Comparison of ENCODE assay signal across 8 mouse cellular contexts in genomic region chr13:18717185-18717584, GRCm38 (mm10). TPM values are rescaled to one million over a fixed set of nuclear protein-coding genes. Genes with fewer than 3 reads are reported as not detected.
DNase-seq lines count a peak whose midpoint lies in the region; ATAC-seq and TF ChIP-seq lines count a peak whose summit lies in the region.

TSS of gene Vps41 (plus strand) at chr13:18717286.

- peak within 1 kb of the TSS; percentile 92 for H3K9ac ChIP-seq in forebrain, embryonic 16.5 days (replicated peaks; ENCODE audit: low read depth, low read length)
- H3K9ac ChIP-seq in lung, embryonic 14.5 days = peak within 1 kb of the TSS; percentile 74

- peaks cover 5% of the 10 kb centered on the region for H3K36me3 ChIP-seq in G1E (replicated peaks)
- H3K36me3 ChIP-seq in forebrain, embryonic 16.5 days (ENCODE audit: control insufficient read depth, insufficient read depth) = no peaks in the 10 kb centered on the region
- H3K36me3 ChIP-seq in lung, embryonic 14.5 days (ENCODE audit: insufficient read depth) = no peaks in the 10 kb centered on the region
- H3K36me3 ChIP-seq in thymus, adult 2 months (ENCODE audit: control insufficient read depth, insufficient read depth, low read length) = no peaks in the 10 kb centered on the region

- peak; percentile 97 for ATAC-seq in G1E (ENCODE audit: extremely low read depth, insufficient number of reproducible peaks, low FRiP score, poor library complexity, severe bottlenecking)
- ATAC-seq in forebrain, embryonic 16.5 days = peak; percentile 100
- peak; percentile 100 for ATAC-seq in lung, embryonic 14.5 days (ENCODE audit: insufficient read depth)

- H3K4me3 ChIP-seq in G1E (ENCODE audit: low read depth, low read length) = peak within 1 kb of the TSS; percentile 93
- peak within 1 kb of the TSS; percentile 97 for H3K4me3 ChIP-seq in forebrain, embryonic 16.5 days (replicated peaks; ENCODE audit: low read length)
- H3K4me3 ChIP-seq in layer of hippocampus, adult 2 months = peak within 1 kb of the TSS; percentile 99
- peak within 1 kb of the TSS; percentile 75 for H3K4me3 ChIP-seq in lung, embryonic 14.5 days (ENCODE audit: low read depth, low read length)
- H3K4me3 ChIP-seq in olfactory bulb, adult 2 months (ENCODE audit: insufficient read depth, low read depth, low read length) = peak within 1 kb of the TSS; percentile 93
- H3K4me3 ChIP-seq in thymus, adult 2 months (ENCODE audit: control insufficient read depth, insufficient read depth, low read length) = peak within 1 kb of the TSS; percentile 69

- TF ChIP-seq CTCF in G1E (IDR thresholded peaks at IDR 0.05; ENCODE audit: low read depth, low read length) = no peak
- TF ChIP-seq CTCF in layer of hippocampus, adult 2 months (conservative IDR thresholded peaks at IDR 0.05) = no peak
- TF ChIP-seq CTCF in lung, embryonic 14.5 days (IDR thresholded peaks at IDR 0.05; ENCODE audit: low read depth) = no peak
- TF ChIP-seq CTCF in olfactory bulb, adult 2 months (IDR thresholded peaks at IDR 0.05; ENCODE audit: insufficient read depth, low read depth, low read length) = no peak
- no peak for TF ChIP-seq CTCF in thymus, adult 2 months (IDR thresholded peaks at IDR 0.05; ENCODE audit: borderline replicate concordance, control insufficient read depth, extremely low read depth, insufficient read depth, low read length, poor library complexity)

- DNase-seq in G1E (ENCODE audit: low spot score) = peak; percentile 71
- DNase-seq in cerebellum, adult 18-20 months = peak; percentile 81 to 85
- DNase-seq in heart, postnatal 36 days = peak; percentile 63 to 76
- DNase-seq in layer of hippocampus, adult 2 months (ENCODE audit: low spot score in 2 of 2) = peak; percentile 77 to 90
- DNase-seq in lung, embryonic 14.5 days = peak; percentile 92
- peak; percentile 81 for DNase-seq in thymus, adult 2 months

- WGBS in forebrain, embryonic 16.5 days = 0% methylated on average over 21 of the region's 21 CpGs
- WGBS in lung, embryonic 14.5 days = under 1% methylated on average over 21 of the region's 21 CpGs
- WGBS in olfactory bulb, adult 2 months = under 1% methylated on average over 21 of the region's 21 CpGs
- under 1% methylated on average over 21 of the region's 21 CpGs for WGBS in thymus, adult 2 months

- 0 out of 2 replicates have a peak, but pooled peaks have one; percentile 43 for TF ChIP-seq POLR2A in olfactory bulb, adult 2 months (IDR thresholded peaks at IDR 0.05; ENCODE audit: insufficient read depth, low read depth, low read length)
- TF ChIP-seq POLR2A in thymus, adult 2 months (IDR thresholded peaks at IDR 0.05; ENCODE audit: control insufficient read depth, extremely low read depth, insufficient read depth, low read length, poor library complexity) = peak; percentile 68; the same call in 1 of the 2 replicates

- H3K4me1 ChIP-seq in G1E (ENCODE audit: insufficient read depth, low read depth, low read length) = peaks cover 7% of the 10 kb centered on the region
- H3K4me1 ChIP-seq in forebrain, embryonic 16.5 days (replicated peaks; ENCODE audit: control insufficient read depth, insufficient read depth, low read length) = peaks cover 10% of the 10 kb centered on the region
- H3K4me1 ChIP-seq in lung, embryonic 14.5 days (ENCODE audit: insufficient read depth) = peaks cover 6% of the 10 kb centered on the region; the same call in 1 of the 2 replicates
- peaks cover 2% of the 10 kb centered on the region; the same call in 1 of the 2 replicates for H3K4me1 ChIP-seq in olfactory bulb, adult 2 months (ENCODE audit: control insufficient read depth, insufficient read depth, low read length)
- 0 out of 2 replicates have a peak, but pooled peaks cover 3% of the 10 kb centered on the region for H3K4me1 ChIP-seq in thymus, adult 2 months (replicated peaks; ENCODE audit: control insufficient read depth, insufficient read depth, low read length)

- intact Hi-C loops in heart, postnatal 36 days (cut with DNase I) = no loop called here

- no peak within 1 kb of the TSS for H3K27ac ChIP-seq in forebrain, embryonic 16.5 days (ENCODE audit: low read length)
- H3K27ac ChIP-seq in layer of hippocampus, adult 2 months = peak within 1 kb of the TSS; percentile 89
- peak within 1 kb of the TSS; percentile 30; the same call in 1 of the 2 replicates for H3K27ac ChIP-seq in lung, embryonic 14.5 days (ENCODE audit: low read depth)
- H3K27ac ChIP-seq in olfactory bulb, adult 2 months (ENCODE audit: insufficient read depth, low read depth, low read length) = no peak within 1 kb of the TSS
- H3K27ac ChIP-seq in thymus, adult 2 months (ENCODE audit: control insufficient read depth, insufficient read depth, low read length) = no peak within 1 kb of the TSS

- H3K4me2 ChIP-seq in forebrain, embryonic 16.5 days (ENCODE audit: low read length) = peak within 1 kb of the TSS; percentile 66
- H3K4me2 ChIP-seq in lung, embryonic 14.5 days = peak within 1 kb of the TSS; percentile 65

- no peaks in the 10 kb centered on the region for H3K9me3 ChIP-seq in G1E (replicated peaks)
- H3K9me3 ChIP-seq in forebrain, embryonic 16.5 days (ENCODE audit: control insufficient read depth, low read length) = no peaks in the 10 kb centered on the region
- no peaks in the 10 kb centered on the region for H3K9me3 ChIP-seq in lung, embryonic 14.5 days (ENCODE audit: low read depth, low read length)

- H3K27me3 ChIP-seq in G1E (ENCODE audit: insufficient read depth, low read length) = peaks cover 8% of the 10 kb centered on the region
- H3K27me3 ChIP-seq in forebrain, embryonic 16.5 days (replicated peaks; ENCODE audit: control insufficient read depth, insufficient read depth, low read length) = no peaks in the 10 kb centered on the region
- H3K27me3 ChIP-seq in lung, embryonic 14.5 days (ENCODE audit: insufficient read depth, low read length) = no peaks in the 10 kb centered on the region
- H3K27me3 ChIP-seq in thymus, adult 2 months (ENCODE audit: control insufficient read depth, insufficient read depth, low read length) = no peaks in the 10 kb centered on the region

RNA-seq across cellular contexts. Expression of gene Vps41, which starts in this region (rescaled TPM):
- total RNA-seq in G1E (2014; fragmentation: Nextera tagmentation) (93.5 and 93.7 TPM in 2 replicates), G1E (2017) (97.5 and 106 TPM in 2 replicates)
- 1.9 and 2.4 TPM in 2 replicates for polyA plus RNA-seq in G1E (2012)
- polyA plus RNA-seq in forebrain, embryonic 16.5 days (2015; fragmentation: Nextera tagmentation; extraction: Ambion mirVana) = 135 and 136 TPM in 2 replicates
- 10 to 100 TPM; 33.1 to 35.1 TPM for total RNA-seq in heart, postnatal 36 days (2021)
- 100 to 1,000 TPM; 158 TPM for total RNA-seq in layer of hippocampus, adult 2 months (2021)
- 61.7 and 61.9 TPM in 2 replicates for polyA plus RNA-seq in lung, embryonic 14.5 days (2014; fragmentation: Nextera tagmentation; extraction: Ambion mirVana)
- polyA plus RNA-seq in olfactory bulb, adult 2 months (2012; ENCODE audit: insufficient read depth, insufficient read length, low replicate concordance, missing spikeins) = not detected in 2 replicates
- 14.1 and 18.8 TPM in 2 replicates for polyA plus RNA-seq in thymus, adult 2 months (2012; rRNA removed)

Comparison
In these comparisons a context has a peak if more than half of its experiments do, and no peak if none do; other contexts are left out.
1. H3K27ac ChIP-seq: peak in layer of hippocampus, adult 2 months (single experiment) and lung, embryonic 14.5 days (single experiment); none in forebrain, embryonic 16.5 days (single experiment), olfactory bulb, adult 2 months (single experiment) and thymus, adult 2 months (single experiment).
2. Peak in every context shown above with its lines, with median percentiles within 50 percentile points of each other: ATAC-seq, DNase-seq and H3K4me3 ChIP-seq.